Mouse (Mus musculus): ENCODE measurements around the gene Lrmda. TPM values are rescaled to one million over a fixed set of nuclear protein-coding genes. Genes with fewer than 3 reads are reported as not detected.

Lrmda gene
- polyA plus RNA-seq, 1 experiment: not detected

DNA sequence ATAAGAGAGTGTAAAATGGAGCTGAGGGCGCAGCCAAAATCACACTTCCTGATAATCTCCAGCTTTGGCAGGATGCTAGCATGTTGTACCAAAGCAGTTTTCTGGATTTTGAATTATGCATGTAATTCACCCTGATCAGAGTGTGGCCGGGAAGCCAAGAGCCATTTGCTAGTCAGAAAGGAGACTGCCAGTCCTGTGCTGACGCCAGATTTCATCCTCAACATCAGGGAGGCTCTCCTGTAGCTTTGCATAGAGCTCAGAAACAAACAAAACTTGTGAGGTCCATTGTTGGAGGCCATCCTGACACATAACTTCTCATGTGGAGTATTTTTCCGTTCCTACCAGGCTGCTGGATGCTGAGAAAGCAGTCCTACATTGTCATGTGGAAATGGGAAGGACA is 667.4 kb downstream of the Lrmda start:
- DNase-seq (ENCODE audit: low read depth): no peak
- no peak for TF ChIP-seq POLR2A (IDR thresholded peaks at IDR 0.05; ENCODE audit: borderline replicate concordance, extremely low read depth, insufficient read depth, insufficient read length, poor library complexity, severe bottlenecking)
- TF ChIP-seq CTCF (IDR thresholded peaks at IDR 0.05; ENCODE audit: borderline replicate concordance, extremely low read depth, insufficient read depth, insufficient read length): no peak

DNA sequence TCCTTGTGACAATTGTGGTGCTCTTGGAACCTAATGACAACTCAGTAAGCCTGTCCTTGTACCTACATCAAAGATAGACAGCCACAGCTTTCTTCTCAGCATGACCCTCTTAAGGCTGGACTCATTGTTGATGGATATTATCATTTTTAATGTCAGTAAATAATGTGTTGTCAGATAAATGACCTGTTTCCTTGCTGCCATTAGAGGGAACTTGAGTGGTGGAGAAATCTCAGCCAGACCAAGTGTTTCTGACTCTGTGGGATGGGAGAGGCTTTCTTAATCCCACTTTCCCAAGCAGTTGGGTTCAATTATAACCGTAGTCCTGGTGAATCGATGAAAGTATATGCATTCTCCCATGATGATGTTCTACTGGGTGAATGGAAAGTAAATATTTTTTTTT is 668.9 kb downstream of the Lrmda start:
- TF ChIP-seq POLR2A (IDR thresholded peaks at IDR 0.05; ENCODE audit: borderline replicate concordance, extremely low read depth, insufficient read depth, insufficient read length, poor library complexity, severe bottlenecking) (no peak), CTCF (IDR thresholded peaks at IDR 0.05; ENCODE audit: borderline replicate concordance, extremely low read depth, insufficient read depth, insufficient read length) (no peak)
- DNase-seq (ENCODE audit: low read depth): no peak

DNA sequence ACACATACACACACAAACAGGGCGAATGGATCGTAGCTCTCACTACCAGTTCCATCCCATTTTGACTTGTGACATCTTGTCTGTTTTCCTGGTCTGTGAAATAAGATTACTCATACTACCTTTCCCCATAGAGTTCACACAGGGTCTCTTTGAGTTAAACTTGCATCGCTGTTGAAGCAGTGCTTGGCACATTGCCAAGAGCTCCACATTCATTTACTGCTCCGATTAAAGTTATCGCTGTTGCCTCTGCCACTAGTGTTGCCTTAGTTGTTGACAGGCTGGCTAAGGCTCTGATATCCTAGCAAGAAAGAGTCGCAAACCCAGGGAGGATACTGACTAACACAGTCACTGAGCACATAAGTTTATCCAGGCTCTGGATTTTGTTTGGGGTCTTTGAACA is 675.9 kb downstream of the Lrmda start:
- no peak for TF ChIP-seq POLR2A (IDR thresholded peaks at IDR 0.05; ENCODE audit: borderline replicate concordance, extremely low read depth, insufficient read depth, insufficient read length, poor library complexity, severe bottlenecking)
- no peak for TF ChIP-seq CTCF (IDR thresholded peaks at IDR 0.05; ENCODE audit: borderline replicate concordance, extremely low read depth, insufficient read depth, insufficient read length)

DNA sequence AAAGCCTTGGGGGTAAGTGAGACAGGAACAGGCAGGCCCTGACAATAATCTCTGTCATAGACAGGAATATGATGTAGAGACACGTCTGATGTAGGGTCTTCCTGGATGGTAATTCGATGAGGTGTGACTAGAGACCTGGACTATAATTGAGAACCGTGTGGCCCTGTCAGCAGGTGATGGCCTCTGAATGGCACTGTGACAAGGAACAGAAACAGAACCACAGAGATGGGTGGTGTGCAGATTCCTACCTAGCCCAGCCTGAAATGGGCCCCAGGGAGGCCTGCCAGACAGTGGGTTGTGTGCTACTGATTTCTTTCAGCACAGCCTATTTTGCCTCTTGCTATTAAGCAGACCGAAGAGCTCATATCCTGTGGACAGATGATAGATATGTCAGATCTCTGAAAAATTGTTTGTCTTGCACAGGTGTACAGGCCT is 676.4 kb downstream of the Lrmda start:
- DNase-seq (ENCODE audit: low read depth): no peak
- TF ChIP-seq POLR2A (IDR thresholded peaks at IDR 0.05; ENCODE audit: borderline replicate concordance, extremely low read depth, insufficient read depth, insufficient read length, poor library complexity, severe bottlenecking) (no peak), CTCF (IDR thresholded peaks at IDR 0.05; ENCODE audit: borderline replicate concordance, extremely low read depth, insufficient read depth, insufficient read length) (no peak)

More for the DNA sequence above, 675.9 kb downstream of the Lrmda start:
- peak; percentile 83 for DNase-seq (ENCODE audit: low read depth)

DNA sequence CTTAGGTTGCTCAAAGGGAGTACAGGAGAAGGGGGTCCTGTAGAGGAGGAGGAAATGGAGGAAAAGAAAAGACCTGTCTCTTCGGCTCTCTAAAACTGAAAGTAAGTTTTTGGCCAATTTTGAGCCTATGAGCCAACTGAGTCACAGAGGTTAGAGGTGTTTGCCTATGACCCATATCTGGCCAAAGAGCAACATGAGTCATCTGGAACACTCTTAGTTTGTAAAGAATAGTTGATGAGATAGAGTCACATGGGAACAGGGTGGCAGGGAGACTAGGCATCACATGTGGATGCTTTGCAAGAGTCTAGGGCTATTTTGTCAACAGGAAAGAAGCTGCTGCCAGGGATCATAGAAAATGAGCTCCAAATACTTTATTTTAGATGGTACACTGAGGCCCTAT is 680.7 kb downstream of the Lrmda start:
- DNase-seq (ENCODE audit: low read depth): no peak
- TF ChIP-seq POLR2A (IDR thresholded peaks at IDR 0.05; ENCODE audit: borderline replicate concordance, extremely low read depth, insufficient read depth, insufficient read length, poor library complexity, severe bottlenecking): no peak
- no peak for TF ChIP-seq CTCF (IDR thresholded peaks at IDR 0.05; ENCODE audit: borderline replicate concordance, extremely low read depth, insufficient read depth, insufficient read length)

DNA sequence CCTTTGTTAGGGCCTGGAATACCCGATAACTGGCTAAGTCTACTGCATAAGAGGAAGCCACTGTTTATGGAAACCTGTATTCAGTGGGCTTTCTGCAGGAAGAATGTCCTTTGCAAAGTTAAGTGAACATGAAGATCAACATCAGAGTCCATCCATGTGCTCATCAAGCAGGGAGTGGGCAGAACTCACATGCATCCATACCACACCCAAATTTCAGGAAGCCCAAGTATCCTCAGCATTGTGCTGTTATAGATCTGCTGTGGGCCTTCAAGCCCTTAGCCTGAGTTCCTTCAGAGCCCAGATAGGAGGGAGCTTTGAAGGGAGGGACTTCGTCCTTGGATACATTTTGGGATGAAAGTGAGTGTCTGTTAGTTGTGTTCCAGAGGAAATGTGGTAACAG is 681.2 kb downstream of the Lrmda start:
- TF ChIP-seq POLR2A (IDR thresholded peaks at IDR 0.05; ENCODE audit: borderline replicate concordance, extremely low read depth, insufficient read depth, insufficient read length, poor library complexity, severe bottlenecking) (no peak), CTCF (IDR thresholded peaks at IDR 0.05; ENCODE audit: borderline replicate concordance, extremely low read depth, insufficient read depth, insufficient read length) (no peak)
- no peak for DNase-seq (ENCODE audit: low read depth)

DNA sequence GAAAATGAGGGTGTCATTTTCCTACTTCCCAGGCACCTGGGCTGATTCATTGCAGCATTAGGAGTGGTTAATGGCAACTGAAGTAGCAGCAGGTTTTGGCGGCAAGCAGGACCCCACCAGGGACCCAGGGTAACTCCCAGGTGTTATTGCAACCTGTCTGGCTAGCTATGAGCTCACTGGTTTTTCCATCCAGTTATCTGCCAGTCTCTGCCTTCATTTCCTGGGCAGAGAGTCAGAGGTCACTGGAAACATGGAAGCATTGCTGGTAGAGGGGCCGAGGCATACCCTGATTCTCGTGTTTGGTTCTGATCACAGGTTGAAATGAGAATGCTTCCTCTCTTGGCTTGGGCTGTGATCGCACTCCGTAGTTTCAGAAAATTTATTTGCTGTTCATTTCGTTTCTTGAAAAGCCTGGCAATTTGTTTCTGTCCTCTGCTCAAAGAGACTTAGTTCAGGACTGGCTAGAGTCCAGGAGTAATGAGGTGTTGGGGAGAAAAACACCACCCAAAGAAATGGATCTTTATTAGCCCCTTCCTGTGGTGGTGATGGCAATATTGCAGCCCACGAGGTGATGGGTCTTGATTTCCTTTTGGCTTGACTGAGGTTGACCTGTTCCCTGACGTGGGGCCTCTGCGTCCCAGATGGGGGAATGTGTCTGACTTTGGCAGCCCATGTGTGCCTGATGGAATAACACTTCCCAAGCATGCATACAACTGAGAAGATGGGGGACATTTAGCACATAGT is 688.6 kb downstream of the Lrmda start:
- no peak for DNase-seq (ENCODE audit: low read depth)
- no peak for TF ChIP-seq POLR2A (IDR thresholded peaks at IDR 0.05; ENCODE audit: borderline replicate concordance, extremely low read depth, insufficient read depth, insufficient read length, poor library complexity, severe bottlenecking)
- no peak for TF ChIP-seq CTCF (IDR thresholded peaks at IDR 0.05; ENCODE audit: borderline replicate concordance, extremely low read depth, insufficient read depth, insufficient read length)

DNA sequence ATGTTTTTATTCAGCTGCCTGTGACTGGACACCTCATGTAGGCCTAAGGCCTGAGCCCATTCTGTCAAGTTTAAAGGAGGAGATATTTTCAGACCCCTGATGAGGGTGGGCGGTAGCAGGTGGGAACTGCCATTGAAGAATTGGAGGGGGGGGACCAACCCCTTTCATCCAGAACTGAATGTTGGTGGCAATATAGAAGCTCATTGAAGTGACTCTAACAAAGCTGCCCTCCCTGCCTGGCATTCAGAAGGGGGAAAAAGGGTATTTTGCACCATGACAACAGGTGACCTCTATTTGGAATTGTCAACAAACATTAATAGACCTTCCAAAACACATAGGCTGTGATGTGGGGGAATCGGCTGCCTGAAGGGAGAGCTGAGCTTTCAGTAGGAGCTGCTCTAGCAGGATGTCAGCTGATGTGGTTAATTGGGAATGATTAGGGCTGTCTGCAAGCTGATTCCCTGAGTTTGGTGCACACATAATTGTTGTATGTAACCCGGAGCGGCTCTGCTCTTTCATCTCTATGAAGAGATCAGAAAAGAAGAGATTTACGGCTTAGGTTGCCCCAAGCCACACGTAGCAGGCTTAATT is 690.7 kb downstream of the Lrmda start:
- no peak for TF ChIP-seq POLR2A (IDR thresholded peaks at IDR 0.05; ENCODE audit: borderline replicate concordance, extremely low read depth, insufficient read depth, insufficient read length, poor library complexity, severe bottlenecking)
- DNase-seq (ENCODE audit: low read depth): peak; percentile 89

DNA sequence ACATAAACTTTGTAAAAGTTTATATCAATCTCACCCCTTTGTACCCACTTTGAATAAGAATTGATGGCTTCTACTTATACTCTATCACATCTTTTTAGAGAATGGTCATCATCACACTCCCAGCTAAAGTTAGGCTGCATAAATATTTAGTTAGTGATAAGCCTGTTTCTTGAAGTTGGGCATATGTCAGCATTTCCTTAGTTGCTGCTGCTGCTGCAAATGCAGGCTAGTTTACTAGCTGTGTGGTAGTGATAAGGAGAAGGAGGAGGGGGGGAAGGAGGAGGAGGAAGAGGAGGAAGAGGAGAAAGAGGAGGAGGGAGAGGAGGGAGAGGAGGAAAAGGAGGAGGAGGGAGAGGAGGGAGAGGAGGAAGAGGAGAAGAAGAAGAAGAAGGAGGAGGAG is 692.9 kb downstream of the Lrmda start:
- no peak for DNase-seq (ENCODE audit: low read depth)
- TF ChIP-seq POLR2A (IDR thresholded peaks at IDR 0.05; ENCODE audit: borderline replicate concordance, extremely low read depth, insufficient read depth, insufficient read length, poor library complexity, severe bottlenecking) (no peak), CTCF (IDR thresholded peaks at IDR 0.05; ENCODE audit: borderline replicate concordance, extremely low read depth, insufficient read depth, insufficient read length) (no peak)

DNA sequence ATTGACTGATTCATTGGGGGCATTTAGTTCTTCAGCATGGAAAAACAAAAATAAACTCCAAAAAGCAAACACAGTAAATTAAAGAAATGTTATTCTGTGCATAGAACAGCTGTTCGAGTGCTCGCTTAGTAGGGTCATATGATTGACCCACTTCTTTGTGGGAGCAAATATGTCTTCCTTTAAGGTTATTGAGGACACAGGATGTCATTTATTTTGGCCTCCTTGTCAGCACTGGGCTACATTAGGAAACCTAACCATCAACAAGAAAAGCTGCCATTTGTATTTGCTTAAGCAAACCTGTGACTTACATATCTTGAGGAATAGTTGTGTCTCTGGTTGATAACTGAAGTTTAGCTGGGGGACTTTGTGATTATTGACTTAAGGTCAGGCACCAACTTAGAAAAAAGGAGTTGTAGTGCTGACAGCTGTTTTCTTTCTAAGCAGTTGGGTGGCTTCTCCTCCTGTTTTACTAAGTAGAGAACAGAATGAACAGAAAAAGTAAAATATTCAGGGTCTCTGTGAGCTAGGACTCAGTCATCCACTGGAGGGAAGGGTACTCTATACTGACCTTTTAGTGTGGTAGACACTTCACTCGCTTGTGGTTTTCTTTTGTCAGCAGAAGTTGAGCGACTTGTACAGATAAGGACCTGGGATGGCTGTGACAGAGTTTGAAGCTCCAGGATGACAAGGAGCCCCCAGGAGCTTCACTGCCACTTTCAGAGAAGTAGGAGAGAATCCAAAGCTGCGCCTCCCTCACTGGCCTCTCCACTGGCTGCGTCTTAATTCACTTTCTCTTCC is 696.3 kb downstream of the Lrmda start:
- DNase-seq (ENCODE audit: low read depth): no peak
- TF ChIP-seq POLR2A (IDR thresholded peaks at IDR 0.05; ENCODE audit: borderline replicate concordance, extremely low read depth, insufficient read depth, insufficient read length, poor library complexity, severe bottlenecking): no peak
- TF ChIP-seq CTCF (IDR thresholded peaks at IDR 0.05; ENCODE audit: borderline replicate concordance, extremely low read depth, insufficient read depth, insufficient read length): no peak

DNA sequence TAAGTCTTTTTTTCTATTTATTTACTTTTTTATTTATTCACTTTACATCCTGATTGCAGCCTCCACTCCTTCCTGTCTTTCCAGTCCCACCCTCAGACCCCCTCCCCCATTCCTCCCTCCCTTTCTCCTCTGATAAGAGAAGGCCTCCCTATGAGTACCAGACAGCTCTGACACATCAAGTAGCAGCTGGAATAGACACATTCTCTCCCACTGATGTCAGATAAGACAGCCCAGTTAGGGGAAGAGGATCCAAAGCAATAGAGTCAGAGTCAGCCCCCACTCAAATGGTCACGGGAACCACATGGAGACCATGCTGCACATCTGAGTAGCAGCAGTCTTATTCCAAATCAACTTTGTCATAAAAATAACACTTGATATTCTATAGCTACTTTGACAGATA is 700.5 kb downstream of the Lrmda start:
- no peak for DNase-seq (ENCODE audit: low read depth)
- TF ChIP-seq CTCF (IDR thresholded peaks at IDR 0.05; ENCODE audit: borderline replicate concordance, extremely low read depth, insufficient read depth, insufficient read length): no peak
- TF ChIP-seq POLR2A (IDR thresholded peaks at IDR 0.05; ENCODE audit: borderline replicate concordance, extremely low read depth, insufficient read depth, insufficient read length, poor library complexity, severe bottlenecking): no peak
